Mouse (Mus musculus): ENCODE data around the gene Utf1.

Utf1 gene

DNA sequence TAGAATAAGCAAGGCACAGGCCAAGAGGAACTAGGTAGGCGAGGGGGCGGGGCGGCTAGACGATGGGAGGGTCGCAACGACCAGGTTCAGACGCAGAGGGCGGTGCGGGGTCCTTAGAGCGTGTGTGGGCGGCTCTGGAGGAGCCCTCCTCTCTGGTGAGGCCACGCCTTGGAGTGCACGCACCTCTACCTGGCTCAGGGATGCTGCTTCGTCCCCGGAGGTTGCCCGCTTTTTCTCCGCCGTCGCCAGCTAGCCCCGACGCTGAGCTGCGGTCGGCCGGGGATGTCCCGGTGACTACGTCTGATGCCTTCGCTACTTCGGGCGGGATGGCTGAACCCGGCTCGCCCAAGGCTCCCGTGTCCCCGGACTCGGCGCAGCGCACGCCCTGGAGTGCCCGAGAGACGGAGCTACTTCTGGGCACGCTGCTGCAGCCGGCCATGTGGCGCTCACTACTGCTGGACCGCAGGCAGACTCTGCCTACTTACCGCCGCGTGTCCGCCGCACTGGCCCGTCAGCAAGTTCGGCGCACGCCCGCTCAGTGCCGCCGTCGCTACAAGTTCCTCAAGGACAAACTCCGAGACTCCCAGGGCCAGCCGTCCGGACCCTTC, at the start of gene Utf1:
Utf1 (plus strand) TSS at position 116 of the 608 bp plus-strand sequence.
- peak; percentile 21 to 36 for DNase-seq

- DNase-seq = peak in 1 of 2 experiments; percentile 43
These were observed 48.7 kb upstream of the Utf1 start, which contains the start of gene Kndc1 for GRCm38 (mm10) chr7:139894655-139895557. Gene Kndc1, plus strand, starts transcription at chr7:139894696.

DNA sequence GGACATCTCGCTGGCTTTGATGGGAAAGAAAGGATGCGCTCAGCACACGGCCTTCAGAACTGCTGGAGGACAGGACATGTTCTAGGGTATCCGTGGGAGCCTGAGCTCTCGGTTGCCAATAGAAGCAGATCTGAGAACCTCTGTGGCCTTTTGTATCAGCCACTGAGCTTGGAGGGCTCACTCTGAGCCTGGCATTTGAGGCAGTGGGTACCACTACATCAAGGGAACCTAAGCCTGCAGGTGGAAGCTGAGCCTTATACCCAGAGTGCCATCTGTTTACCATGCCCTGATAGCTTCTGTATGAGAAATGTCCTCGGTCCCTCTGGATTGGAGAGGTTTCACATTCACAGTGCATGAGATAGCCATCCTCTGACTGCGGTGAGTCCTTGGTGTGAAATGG, 47.3 kb upstream of the Utf1 start:
- DNase-seq = peak in 1 of 2 experiments; percentile 9

GRCm38 (mm10) chr7:139896796-139897195, 46.8 kb upstream of the Utf1 start:
- DNase-seq = peak in 1 of 2 experiments; percentile 2

DNA sequence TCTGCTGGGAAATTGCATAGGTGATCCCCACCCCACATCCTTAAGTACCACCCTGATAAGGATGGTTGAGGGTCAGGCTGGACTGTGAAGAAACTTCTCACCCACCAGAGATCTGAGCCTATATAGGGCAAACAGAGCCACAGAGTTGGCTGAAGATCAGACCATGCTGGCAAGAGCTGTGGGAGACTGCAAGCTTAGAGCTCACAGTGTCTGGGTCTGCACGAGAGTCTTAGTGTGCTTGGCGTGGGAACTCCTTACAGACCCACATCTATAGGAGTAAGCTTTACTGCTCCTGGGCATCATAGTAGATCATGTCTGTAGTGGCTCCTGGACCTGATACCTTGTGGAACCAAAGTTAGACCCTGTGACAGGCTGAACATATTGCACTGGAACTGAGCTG, 45.0 kb upstream of the Utf1 start:
- no peak for DNase-seq

DNA sequence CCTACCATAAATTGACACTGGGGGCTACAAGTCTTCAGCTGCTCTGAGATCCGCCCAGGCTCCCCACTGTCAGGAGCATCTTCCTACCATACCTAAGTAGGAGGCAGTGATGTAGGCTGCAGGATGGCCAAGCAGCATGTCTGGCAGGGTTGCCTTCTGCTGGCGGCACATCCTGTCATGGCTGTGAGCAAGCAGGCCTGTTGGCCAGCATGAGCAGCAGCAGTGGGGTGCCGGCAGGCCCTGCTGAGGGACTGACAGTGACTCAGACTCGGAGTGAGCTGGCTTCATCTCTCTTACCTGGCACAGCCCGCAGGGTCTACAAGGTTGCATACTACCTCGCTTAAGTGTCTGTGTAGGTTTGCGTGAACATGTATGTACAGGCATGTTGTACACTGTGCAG, 44.1 kb upstream of the Utf1 start:
- DNase-seq = no peak

- DNase-seq = no peak
These were observed 43.1 kb upstream of the Utf1 start for GRCm38 (mm10) chr7:139900456-139900855.

DNA sequence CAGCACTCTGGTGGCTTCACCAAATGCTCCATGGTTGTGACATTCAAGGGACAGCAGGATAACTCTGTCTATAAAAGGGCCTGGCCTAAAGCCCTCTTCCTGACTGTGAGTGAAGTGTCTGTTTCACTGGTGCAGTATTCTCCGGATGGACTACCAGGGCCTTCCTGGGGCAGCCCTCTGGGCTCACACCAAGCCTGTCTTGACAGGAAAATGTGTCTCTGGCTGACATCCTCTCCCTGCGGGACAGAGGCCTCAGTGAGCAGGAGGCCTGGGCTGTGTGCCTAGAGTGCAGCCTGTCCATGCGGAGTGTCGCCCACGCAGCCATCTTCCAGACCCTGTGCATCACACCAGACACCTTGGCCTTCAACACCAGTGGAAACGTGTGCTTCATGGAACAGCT, 42.7 kb upstream of the Utf1 start:
- DNase-seq = no peak

DNA sequence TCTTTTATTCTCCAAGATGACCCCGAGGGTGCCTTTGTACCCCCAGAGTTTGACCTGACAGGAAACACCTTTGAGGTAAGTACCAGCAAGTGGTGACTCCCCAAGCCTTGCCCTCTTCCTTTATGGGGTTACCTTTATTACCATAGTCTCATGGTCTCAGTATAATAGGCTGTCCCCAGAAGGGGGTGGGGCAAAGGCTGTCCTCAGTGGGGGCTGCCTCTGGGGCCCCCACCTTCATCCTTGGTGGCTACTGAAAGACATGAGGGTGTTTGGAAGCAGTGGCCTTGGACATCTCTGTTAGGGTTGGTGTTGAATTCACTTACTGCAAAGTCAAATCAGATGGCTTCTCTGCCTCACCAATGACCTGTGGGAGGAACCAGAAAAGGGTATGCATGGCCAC, 41.6 kb upstream of the Utf1 start:
- no peak for DNase-seq

DNA sequence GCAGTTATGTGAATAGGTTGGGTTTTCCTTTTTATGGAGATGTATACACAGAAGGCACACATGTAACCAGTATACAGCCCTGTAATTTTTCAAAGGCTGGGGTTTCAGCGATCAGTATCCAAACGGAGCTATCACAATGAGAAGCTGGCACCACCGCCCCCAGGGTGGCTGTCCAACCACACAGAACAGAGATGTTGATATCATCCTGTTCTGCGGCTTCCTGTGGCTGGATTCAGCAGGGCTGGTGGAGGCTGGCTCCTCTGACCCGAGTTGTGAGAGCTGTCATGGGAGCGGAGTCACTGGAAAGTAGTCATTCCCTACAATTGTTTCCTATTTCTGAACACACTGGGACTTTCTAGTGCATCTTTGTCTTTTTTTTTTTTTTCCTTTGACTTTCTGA, 38.3 kb upstream of the Utf1 start:
- no peak for DNase-seq

GRCm38 (mm10) chr7:139905661-139906060, 37.9 kb upstream of the Utf1 start:
- DNase-seq = peak in 1 of 2 experiments; percentile 34

GRCm38 (mm10) chr7:139908176-139908575, 35.4 kb upstream of the Utf1 start:
- DNase-seq = no peak

DNA sequence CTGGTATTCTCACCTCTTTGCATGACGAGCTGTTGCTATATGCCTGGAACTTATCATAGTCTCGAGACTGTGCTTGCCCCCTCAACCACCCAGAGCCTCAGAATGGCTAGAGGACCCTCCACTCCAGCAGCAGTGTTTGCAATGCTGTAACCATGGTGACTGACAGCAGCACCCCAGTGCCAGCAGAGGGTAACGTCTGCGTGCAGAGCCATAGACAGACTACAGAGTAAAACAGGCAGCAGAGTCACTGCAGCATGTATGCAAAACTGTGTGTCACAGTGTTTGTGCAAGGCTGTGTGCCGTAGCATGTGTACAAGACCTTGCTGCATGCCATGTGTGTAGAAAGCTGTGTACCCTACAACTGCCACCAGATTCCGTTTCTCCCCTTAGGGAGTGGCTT, 34.1 kb upstream of the Utf1 start:
- DNase-seq = no peak

DNA sequence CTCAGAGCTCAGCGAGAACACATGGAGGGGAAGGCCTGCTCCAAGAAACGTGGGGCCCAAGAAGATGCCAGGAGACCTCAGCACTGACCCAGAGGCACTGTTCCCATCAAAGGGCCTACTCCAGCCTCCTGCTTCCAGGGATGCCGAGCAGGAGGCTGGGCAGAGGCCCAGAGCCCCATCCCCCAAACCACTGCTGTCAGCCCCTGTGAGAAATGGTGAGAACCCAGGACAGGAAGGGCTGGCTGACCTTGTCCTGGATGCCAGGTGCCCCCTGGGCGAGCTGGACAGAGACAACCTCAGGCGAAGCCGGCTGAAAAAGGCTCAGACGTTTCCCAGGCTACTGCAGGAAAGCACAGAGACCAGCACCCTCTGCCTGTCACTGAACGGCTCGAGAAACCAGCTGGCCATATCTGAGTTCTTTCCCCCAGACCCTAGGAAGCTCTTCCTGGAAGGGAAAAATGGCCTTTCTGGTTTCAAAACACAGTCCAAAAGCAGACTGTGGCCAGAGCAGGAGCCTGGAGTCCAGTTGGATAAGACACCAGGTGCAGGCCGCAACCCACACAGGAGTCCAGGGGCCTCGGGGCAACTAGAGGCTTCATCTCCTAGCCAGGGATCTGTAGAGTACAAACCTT, 33.3 kb upstream of the Utf1 start:
- no peak for DNase-seq

- no peak for DNase-seq
These were observed 29.2 kb upstream of the Utf1 start for GRCm38 (mm10) chr7:139914141-139915047.

DNA sequence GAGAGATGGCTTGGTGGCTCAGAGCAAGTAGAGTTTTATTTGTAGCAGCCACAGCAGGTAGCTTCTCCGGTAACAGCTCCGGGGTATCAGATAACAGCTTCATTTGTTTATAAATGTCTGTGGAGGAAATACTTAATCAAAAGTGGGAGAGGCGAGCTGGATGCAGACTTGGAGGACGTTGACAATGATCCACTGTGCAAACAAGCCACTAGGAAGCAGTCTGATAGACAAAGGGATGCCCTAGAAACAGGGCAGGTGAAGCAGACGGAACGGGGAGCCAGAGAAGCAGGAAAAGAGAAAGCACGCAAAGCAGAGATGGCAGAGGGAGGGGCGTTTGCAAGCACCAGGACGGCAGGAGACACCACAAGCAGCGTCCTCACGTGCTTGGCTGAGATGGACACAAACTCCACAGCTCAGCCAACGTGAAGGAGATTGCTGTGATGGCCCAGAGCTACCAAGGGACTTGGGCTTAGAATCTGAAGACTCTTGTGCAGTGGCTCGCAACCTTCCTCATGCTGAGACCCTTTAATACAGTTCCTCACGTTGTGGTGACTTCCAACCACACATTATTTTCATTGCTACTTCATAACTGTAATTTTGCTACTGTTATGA, 27.8 kb upstream of the Utf1 start:
- no peak for DNase-seq

- DNase-seq = no peak
These were observed 27.2 kb upstream of the Utf1 start for GRCm38 (mm10) chr7:139916345-139916744.

DNA sequence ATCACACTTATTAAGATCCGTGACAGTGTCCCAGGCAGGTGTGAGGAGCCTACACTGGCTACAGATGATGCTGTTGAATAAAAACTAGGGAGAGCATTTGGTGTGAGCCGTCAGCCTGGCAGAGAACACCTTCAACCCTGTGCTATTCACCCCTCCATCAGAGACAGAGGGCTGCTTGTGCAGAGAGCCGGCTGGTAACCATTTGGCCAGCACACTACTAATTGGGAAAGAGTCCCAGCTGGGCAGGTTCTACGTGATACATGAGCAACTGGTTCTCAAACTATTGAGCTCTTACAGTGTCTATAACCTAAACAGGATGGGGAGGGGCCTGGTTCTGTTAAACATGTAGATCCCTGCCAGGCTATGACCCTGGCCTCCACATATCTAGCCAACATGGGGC, 25.3 kb upstream of the Utf1 start:
- DNase-seq = no peak

DNA sequence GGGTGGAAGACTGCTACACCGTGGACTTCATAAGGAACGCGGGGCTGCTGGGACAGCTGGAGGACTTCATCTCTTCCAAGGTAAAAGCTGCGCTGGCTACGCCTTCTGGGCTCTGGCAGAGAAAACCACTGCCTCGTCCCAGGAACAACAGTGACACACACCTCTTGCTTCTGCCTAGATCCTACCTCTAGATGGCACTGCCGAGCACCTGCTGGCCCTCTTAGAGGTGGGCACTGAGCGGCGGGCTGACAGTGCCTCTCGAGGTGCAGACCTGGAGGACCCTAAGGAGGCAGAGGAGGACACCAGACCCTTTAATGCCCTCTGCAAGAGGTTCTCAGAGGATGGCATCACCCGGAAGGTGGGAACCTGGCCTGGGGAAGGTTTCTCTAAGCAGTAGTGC, 12.9 kb upstream of the Utf1 start:
- DNase-seq = peak in 1 of 2 experiments; percentile 43

DNA sequence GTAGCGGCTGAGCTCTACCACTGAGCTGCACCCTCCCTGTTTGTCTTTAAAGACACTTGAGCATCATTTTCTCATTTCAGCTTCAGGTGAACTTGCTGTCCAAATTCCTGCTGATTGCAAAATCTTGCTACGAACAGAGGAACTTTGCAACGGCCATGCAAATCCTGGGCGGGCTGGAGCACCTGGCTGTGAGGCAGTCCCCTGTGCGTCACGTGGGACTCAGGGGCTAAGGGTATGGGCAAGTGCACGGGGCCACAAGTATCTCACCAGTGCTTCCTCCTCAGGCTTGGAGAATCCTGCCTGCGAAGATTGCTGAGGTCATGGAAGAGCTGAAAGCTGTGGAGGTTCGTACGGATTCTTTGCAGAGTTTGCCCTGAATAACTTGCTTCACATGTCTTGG, 6.9 kb upstream of the Utf1 start:
- DNase-seq = no peak

GRCm38 (mm10) chr7:139937138-139937537, 6.5 kb upstream of the Utf1 start:
- no peak for DNase-seq

DNA sequence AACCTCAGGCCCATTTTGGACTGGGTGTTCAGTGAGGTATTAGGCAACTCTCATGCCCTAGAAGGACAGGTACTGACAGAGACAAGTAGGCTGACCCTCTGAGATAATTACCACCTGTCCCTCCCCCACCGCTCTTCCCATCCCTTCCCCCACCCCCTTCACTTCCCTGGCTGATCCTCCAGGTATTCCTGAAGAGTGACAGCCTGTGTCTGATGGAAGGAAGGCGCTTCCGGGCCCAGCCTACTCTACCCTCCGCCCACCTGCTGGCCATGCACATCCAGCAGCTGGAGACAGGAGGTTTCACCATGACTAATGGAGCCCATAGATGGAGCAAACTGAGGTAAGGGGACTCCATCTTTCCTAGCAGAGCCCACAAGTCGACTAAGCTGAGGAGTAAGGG, 5.8 kb upstream of the Utf1 start:
- no peak for DNase-seq

All from lung, postnatal 4 days (tissue).